Mouse (Mus musculus): ENCODE data around the gene Med21. TPM values are rescaled to one million over a fixed set of nuclear protein-coding genes. Genes with fewer than 3 reads are reported as not detected.

Gene Med21
- polyA plus RNA-seq, 1 experiment from 2014 or later = 121 TPM

- no peak for ATAC-seq (ENCODE audit: low FRiP score, low read depth)
- no peak overlapping the region for H3K27ac ChIP-seq (replicated peaks)
- no peaks in the 10 kb centered on the region for H3K36me3 ChIP-seq
- H3K4me2 ChIP-seq (replicated peaks) = peak overlapping the region; percentile 81
- H3K9me3 ChIP-seq = no peaks in the 10 kb centered on the region
- H3K4me1 ChIP-seq = peaks cover 10% of the 10 kb centered on the region
- peak overlapping the region; percentile 87 for H3K4me3 ChIP-seq
- 46% methylated on average over 11 of the region's 11 CpGs for WGBS
- no peaks in the 10 kb centered on the region for H3K27me3 ChIP-seq
- H3K9ac ChIP-seq (replicated peaks) = peak overlapping the region; percentile 83
These were observed 830 bp downstream of the Med21 start for GRCm38 (mm10) chr6:146643184-146643570.

- no peak for ATAC-seq (ENCODE audit: low FRiP score, low read depth)
- H3K27ac ChIP-seq (replicated peaks) = no peak overlapping the region
- no peaks in the 10 kb centered on the region for H3K9me3 ChIP-seq
- H3K9ac ChIP-seq (replicated peaks) = no peak overlapping the region
- no peak overlapping the region for H3K4me2 ChIP-seq (replicated peaks)
- H3K4me3 ChIP-seq = no peak overlapping the region
- H3K4me1 ChIP-seq = no peaks in the 10 kb centered on the region
- 91% methylated on average over 2 of the region's 2 CpGs for WGBS
- H3K36me3 ChIP-seq = peaks cover 15% of the 10 kb centered on the region
- H3K27me3 ChIP-seq = no peaks in the 10 kb centered on the region
These were observed 7.7 kb downstream of the Med21 start for GRCm38 (mm10) chr6:146650013-146650412.

GRCm38 (mm10) chr6:146651431-146651830 lies 9.1 kb downstream of the Med21 start:
- no peaks in the 10 kb centered on the region for H3K4me1 ChIP-seq
- H3K36me3 ChIP-seq = peaks cover 15% of the 10 kb centered on the region
- no peaks in the 10 kb centered on the region for H3K9me3 ChIP-seq
- ATAC-seq (ENCODE audit: low FRiP score, low read depth) = no peak
- H3K27ac ChIP-seq (replicated peaks) = no peak overlapping the region
- no peak overlapping the region for H3K4me2 ChIP-seq (replicated peaks)
- H3K9ac ChIP-seq (replicated peaks) = no peak overlapping the region
- no peaks in the 10 kb centered on the region for H3K27me3 ChIP-seq
- H3K4me3 ChIP-seq = no peak overlapping the region

GRCm38 (mm10) chr6:146653197-146653596 lies 10.8 kb downstream of the Med21 start:
- Histone ChIP-seq H3K36me3 (peaks cover 15% of the 10 kb centered on the region), H3K27me3 (no peaks in the 10 kb centered on the region), H3K27ac (replicated peaks) (no peak overlapping the region), H3K4me2 (replicated peaks) (no peak overlapping the region), H3K4me3 (no peak overlapping the region), H3K9me3 (no peaks in the 10 kb centered on the region), H3K9ac (replicated peaks) (no peak overlapping the region), H3K4me1 (no peaks in the 10 kb centered on the region)
- no peak for ATAC-seq (ENCODE audit: low FRiP score, low read depth)
- WGBS = 93% methylated on average over 3 of the region's 3 CpGs

DNA sequence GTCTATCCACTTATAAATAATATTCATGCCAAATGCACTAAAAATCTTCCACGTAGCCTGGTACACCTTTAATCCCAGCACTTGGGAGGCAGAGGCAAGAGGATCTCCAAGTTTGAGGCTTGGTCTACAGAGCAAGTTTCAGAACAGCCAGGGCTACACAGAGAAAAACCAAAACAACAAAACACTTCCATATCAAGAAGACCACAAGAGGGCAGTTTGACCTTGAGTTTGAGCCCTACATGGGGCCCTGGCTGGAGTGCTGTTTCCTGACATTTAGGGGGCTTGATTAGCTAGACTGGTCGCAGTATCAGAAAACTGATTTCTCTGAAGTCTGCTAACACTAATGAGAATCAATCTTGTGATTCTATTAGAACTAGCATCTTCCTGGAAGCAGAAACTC lies 18.2 kb downstream of the Med21 start:
- no peak for ATAC-seq (ENCODE audit: low FRiP score, low read depth)
- no peak overlapping the region for H3K9ac ChIP-seq (replicated peaks)
- no peaks in the 10 kb centered on the region for H3K9me3 ChIP-seq
- H3K27me3 ChIP-seq = no peaks in the 10 kb centered on the region
- 80% methylated on average over 2 of the region's 2 CpGs for WGBS
- no peak overlapping the region for H3K27ac ChIP-seq (replicated peaks)
- H3K4me1 ChIP-seq = no peaks in the 10 kb centered on the region
- H3K4me3 ChIP-seq = no peak overlapping the region
- H3K36me3 ChIP-seq = no peaks in the 10 kb centered on the region
- no peak overlapping the region for H3K4me2 ChIP-seq (replicated peaks)

- Histone ChIP-seq H3K4me2 (replicated peaks) (no peak overlapping the region), H3K9me3 (no peaks in the 10 kb centered on the region), H3K9ac (replicated peaks) (no peak overlapping the region), H3K27ac (replicated peaks) (no peak overlapping the region), H3K36me3 (no peaks in the 10 kb centered on the region), H3K27me3 (no peaks in the 10 kb centered on the region), H3K4me3 (no peak overlapping the region), H3K4me1 (0 out of 2 replicates have a peak, but pooled peaks cover 3% of the 10 kb centered on the region)
- WGBS = 90% methylated on average over 5 of the region's 5 CpGs
- ATAC-seq (ENCODE audit: low FRiP score, low read depth) = no peak
These were observed 19.3 kb downstream of the Med21 start for GRCm38 (mm10) chr6:146661655-146662054.

GRCm38 (mm10) chr6:146662679-146663078 lies 20.3 kb downstream of the Med21 start:
- WGBS = 37% methylated on average over 5 of the region's 5 CpGs
- Histone ChIP-seq H3K27me3 (no peaks in the 10 kb centered on the region), H3K9ac (replicated peaks) (no peak overlapping the region), H3K4me3 (no peak overlapping the region), H3K27ac (replicated peaks) (no peak overlapping the region), H3K4me1 (0 out of 2 replicates have a peak, but pooled peaks cover 4% of the 10 kb centered on the region), H3K36me3 (no peaks in the 10 kb centered on the region), H3K4me2 (replicated peaks) (no peak overlapping the region), H3K9me3 (no peaks in the 10 kb centered on the region)
- ATAC-seq (ENCODE audit: low FRiP score, low read depth) = no peak

- Histone ChIP-seq H3K36me3 (no peaks in the 10 kb centered on the region), H3K4me3 (no peak overlapping the region), H3K27ac (replicated peaks) (no peak overlapping the region), H3K9ac (replicated peaks) (no peak overlapping the region), H3K27me3 (no peaks in the 10 kb centered on the region), H3K9me3 (no peaks in the 10 kb centered on the region), H3K4me1 (0 out of 2 replicates have a peak, but pooled peaks cover 4% of the 10 kb centered on the region), H3K4me2 (replicated peaks) (no peak overlapping the region)
- WGBS = 62% methylated on average over 5 of the region's 5 CpGs
- no peak for ATAC-seq (ENCODE audit: low FRiP score, low read depth)
These were observed 21.8 kb downstream of the Med21 start for GRCm38 (mm10) chr6:146664116-146664515.

DNA sequence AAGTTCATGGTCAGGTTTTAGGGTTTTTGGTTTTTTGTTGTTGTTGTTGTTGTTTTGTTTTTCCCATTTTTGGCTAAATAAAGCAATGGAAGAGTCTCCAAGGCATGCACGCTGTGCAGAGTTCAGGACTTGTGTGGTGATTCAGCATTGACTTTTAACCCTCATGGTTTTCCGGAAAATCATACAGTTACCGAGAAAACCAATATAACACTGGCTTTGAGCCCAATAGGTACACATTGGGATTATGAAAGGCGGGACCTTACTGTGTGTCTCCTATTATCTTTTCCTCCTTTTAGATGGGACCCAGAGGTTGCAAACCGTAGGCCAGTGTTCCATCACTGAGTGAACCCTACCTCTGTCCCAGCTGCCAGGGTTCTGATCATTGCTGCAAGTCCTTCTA lies 22.6 kb downstream of the Med21 start:
- no peak overlapping the region for H3K4me2 ChIP-seq (replicated peaks)
- ATAC-seq (ENCODE audit: low FRiP score, low read depth) = no peak
- 96% methylated on average over 5 of the region's 5 CpGs for WGBS
- no peaks in the 10 kb centered on the region for H3K27me3 ChIP-seq
- H3K27ac ChIP-seq (replicated peaks) = no peak overlapping the region
- H3K36me3 ChIP-seq = no peaks in the 10 kb centered on the region
- H3K4me3 ChIP-seq = no peak overlapping the region
- H3K4me1 ChIP-seq = 0 out of 2 replicates have a peak, but pooled peaks cover 4% of the 10 kb centered on the region
- H3K9ac ChIP-seq (replicated peaks) = no peak overlapping the region
- H3K9me3 ChIP-seq = no peaks in the 10 kb centered on the region

DNA sequence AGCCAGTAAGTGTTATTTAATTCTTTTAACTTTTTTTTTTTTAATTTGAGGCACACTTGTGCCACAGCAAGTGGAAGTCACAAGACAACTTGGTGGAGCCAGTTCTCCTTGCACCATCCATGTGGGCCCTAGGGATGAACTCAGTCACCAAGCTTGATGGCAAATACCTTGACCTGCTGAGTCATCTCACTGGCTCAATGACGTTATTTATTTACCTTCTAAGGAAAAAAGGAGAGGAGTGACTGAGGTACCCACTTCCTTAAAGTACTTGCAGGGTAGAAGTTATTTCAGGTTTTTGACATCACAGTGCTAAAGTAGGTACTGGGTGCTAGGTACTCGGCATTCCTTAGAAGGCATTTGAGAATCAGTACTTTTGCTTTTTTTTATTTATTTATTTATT lies 23.1 kb downstream of the Med21 start:
- Histone ChIP-seq H3K4me1 (0 out of 2 replicates have a peak, but pooled peaks cover 4% of the 10 kb centered on the region), H3K36me3 (no peaks in the 10 kb centered on the region), H3K4me3 (no peak overlapping the region), H3K9ac (replicated peaks) (no peak overlapping the region), H3K4me2 (replicated peaks) (no peak overlapping the region), H3K27ac (replicated peaks) (no peak overlapping the region), H3K27me3 (no peaks in the 10 kb centered on the region), H3K9me3 (0 out of 2 replicates have a peak, but pooled peaks cover 2% of the 10 kb centered on the region)
- WGBS = 84% methylated on average over 2 of the region's 2 CpGs
- ATAC-seq (ENCODE audit: low FRiP score, low read depth) = no peak

GRCm38 (mm10) chr6:146666811-146667210 lies 24.5 kb downstream of the Med21 start:
- WGBS = 85% methylated on average over 6 of the region's 6 CpGs
- no peak for ATAC-seq (ENCODE audit: low FRiP score, low read depth)
- no peak overlapping the region for H3K4me3 ChIP-seq
- H3K27me3 ChIP-seq = no peaks in the 10 kb centered on the region
- no peak overlapping the region for H3K4me2 ChIP-seq (replicated peaks)
- no peak overlapping the region for H3K27ac ChIP-seq (replicated peaks)
- 0 out of 2 replicates have a peak, but pooled peaks cover 4% of the 10 kb centered on the region for H3K4me1 ChIP-seq
- H3K36me3 ChIP-seq = no peaks in the 10 kb centered on the region
- H3K9ac ChIP-seq (replicated peaks) = no peak overlapping the region
- H3K9me3 ChIP-seq = 0 out of 2 replicates have a peak, but pooled peaks cover 4% of the 10 kb centered on the region

DNA sequence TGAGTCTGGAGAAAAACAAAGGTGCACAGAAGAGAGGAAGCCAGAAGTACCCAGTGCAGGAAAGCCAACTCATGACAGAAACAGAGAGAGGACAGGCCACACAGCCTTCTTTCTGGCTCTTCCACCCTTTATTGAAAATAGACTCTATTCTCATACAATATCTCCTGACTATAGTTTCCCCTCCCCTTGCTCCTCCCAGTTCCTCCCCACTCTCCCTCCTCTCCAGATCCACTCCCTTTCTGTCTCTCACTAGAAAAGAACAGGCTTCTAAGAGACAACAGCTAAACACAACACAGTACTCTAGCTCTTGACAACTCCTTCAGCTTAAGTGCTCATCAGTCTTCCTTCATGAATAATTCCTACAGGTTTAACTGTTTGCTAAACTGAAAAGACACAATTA lies 26.3 kb downstream of the Med21 start:
- H3K36me3 ChIP-seq = no peaks in the 10 kb centered on the region
- no peak overlapping the region for H3K27ac ChIP-seq (replicated peaks)
- no peak for ATAC-seq (ENCODE audit: low FRiP score, low read depth)
- no peaks in the 10 kb centered on the region for H3K27me3 ChIP-seq
- 0 out of 2 replicates have a peak, but pooled peaks cover 4% of the 10 kb centered on the region for H3K9me3 ChIP-seq
- H3K4me3 ChIP-seq = no peak overlapping the region
- H3K4me1 ChIP-seq = 0 out of 2 replicates have a peak, but pooled peaks cover 4% of the 10 kb centered on the region
- no peak overlapping the region for H3K4me2 ChIP-seq (replicated peaks)
- H3K9ac ChIP-seq (replicated peaks) = no peak overlapping the region
